Mouse (Mus musculus): ENCODE results near the gene Ccdc134. TPM values are rescaled to one million over a fixed set of nuclear protein-coding genes. Genes with fewer than 3 reads are reported as not detected.
A peak's percentile ranks its signal among the peaks of the same experiment; 100 is the strongest.

The Ccdc134 gene
- polyA plus RNA-seq, 1 experiment: 14.7 TPM

DNA sequence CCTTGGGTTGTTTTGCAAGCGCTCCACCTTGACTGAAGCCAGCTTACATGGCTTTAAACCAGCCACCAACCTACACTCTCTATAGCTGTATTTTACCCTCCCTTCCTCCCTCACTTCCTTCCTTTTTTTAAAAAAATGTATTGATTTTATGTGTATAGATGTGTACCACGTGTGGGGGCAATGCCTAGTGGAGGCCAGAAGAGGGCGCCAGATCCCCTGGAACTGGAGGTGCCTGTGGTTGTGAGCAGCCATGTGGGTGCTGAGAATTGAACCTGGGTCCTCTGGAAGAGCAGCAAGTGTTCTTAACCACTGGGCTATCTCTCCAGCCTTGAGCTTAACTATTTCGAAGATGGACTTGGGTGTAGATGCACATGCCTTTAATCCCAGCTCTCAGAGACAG lies 54.6 kb downstream of the Ccdc134 start:
- H3K4me3 ChIP-seq (ENCODE audit: insufficient read depth, low read length): no peak overlapping the region
- H3K27ac ChIP-seq (ENCODE audit: insufficient read depth, low read depth, low read length): no peak overlapping the region
- TF ChIP-seq POLR2A (IDR thresholded peaks at IDR 0.05; ENCODE audit: borderline replicate concordance, low read depth, low read length) (no peak), CTCF (IDR thresholded peaks at IDR 0.05; ENCODE audit: low read depth, low read length) (peak; percentile 17; the same call in 1 of the 2 replicates)
- H3K4me1 ChIP-seq (ENCODE audit: control insufficient read depth, insufficient read depth, low read length): no peaks in the 10 kb centered on the region

DNA sequence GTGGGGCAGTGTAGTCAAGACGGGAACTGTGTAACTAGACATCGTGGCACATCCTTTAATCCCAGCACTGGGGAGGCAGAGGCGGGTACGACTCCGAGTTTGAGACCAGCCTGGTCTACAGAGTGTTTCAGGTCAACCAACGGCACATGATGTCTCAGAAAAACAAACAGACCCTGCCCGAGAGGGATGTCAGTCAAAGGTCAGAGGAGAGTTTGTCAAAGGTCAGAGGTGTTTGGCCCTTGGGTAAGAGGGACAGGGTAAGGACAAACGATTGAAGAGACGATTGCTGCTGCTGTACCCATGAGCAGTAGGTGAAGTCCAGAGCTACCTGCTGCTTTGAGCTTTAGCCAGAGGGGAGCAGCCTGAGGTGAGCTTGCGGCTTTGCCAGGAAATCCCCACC lies 55.9 kb downstream of the Ccdc134 start:
- H3K27ac ChIP-seq (ENCODE audit: insufficient read depth, low read depth, low read length): no peak overlapping the region
- H3K4me1 ChIP-seq (ENCODE audit: control insufficient read depth, insufficient read depth, low read length): no peaks in the 10 kb centered on the region
- H3K4me3 ChIP-seq (ENCODE audit: insufficient read depth, low read length): no peak overlapping the region
- no peak for TF ChIP-seq CTCF (IDR thresholded peaks at IDR 0.05; ENCODE audit: low read depth, low read length)
- TF ChIP-seq POLR2A (IDR thresholded peaks at IDR 0.05; ENCODE audit: borderline replicate concordance, low read depth, low read length): no peak

DNA sequence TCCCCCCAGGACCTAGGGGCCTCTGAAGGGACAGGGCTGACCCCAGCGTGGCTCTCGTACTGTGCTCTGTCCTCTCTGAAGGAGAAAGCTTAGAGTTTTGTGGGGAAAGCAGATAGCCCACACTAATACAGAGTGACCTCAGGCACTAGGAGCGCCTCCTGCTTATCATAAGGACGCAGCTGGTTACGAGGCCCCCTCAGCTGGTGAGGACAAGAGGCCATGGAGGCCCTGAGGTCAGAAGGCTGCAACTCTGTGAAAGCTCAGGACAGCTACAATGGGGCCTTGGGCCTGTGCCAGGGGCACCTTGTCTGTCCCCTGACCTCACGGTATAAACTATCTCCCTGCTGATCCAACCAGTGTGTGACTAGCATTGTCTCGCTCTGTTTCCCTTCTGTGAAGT lies 56.5 kb downstream of the Ccdc134 start:
- H3K4me1 ChIP-seq (ENCODE audit: control insufficient read depth, insufficient read depth, low read length): no peaks in the 10 kb centered on the region
- no peak overlapping the region for H3K27ac ChIP-seq (ENCODE audit: insufficient read depth, low read depth, low read length)
- TF ChIP-seq CTCF (IDR thresholded peaks at IDR 0.05; ENCODE audit: low read depth, low read length): no peak
- no peak for TF ChIP-seq POLR2A (IDR thresholded peaks at IDR 0.05; ENCODE audit: borderline replicate concordance, low read depth, low read length)
- H3K4me3 ChIP-seq (ENCODE audit: insufficient read depth, low read length): no peak overlapping the region

DNA sequence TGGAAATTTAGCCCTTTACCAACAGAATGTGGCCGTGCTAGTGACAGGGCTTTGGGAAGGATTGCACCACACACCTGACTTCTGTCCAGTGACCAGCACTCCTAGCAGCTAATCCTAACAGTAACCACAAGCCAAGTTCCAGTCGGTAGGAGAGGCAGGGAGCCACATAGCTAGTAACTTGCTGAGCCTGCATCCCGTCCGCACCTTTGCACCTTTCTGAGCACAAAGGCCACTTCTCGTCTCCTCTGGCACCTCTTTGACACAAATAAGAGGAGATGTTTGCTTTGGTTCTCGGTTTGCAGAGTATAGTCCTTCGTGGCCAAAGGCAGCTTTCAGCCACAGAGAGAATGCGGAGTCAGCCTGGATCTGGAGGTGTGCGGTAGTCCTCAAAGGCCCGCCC lies 56.9 kb downstream of the Ccdc134 start:
- Histone ChIP-seq H3K4me3 (ENCODE audit: insufficient read depth, low read length) (no peak overlapping the region), H3K4me1 (ENCODE audit: control insufficient read depth, insufficient read depth, low read length) (no peaks in the 10 kb centered on the region), H3K27ac (ENCODE audit: insufficient read depth, low read depth, low read length) (no peak overlapping the region)
- TF ChIP-seq POLR2A (IDR thresholded peaks at IDR 0.05; ENCODE audit: borderline replicate concordance, low read depth, low read length) (no peak), CTCF (IDR thresholded peaks at IDR 0.05; ENCODE audit: low read depth, low read length) (no peak)

DNA sequence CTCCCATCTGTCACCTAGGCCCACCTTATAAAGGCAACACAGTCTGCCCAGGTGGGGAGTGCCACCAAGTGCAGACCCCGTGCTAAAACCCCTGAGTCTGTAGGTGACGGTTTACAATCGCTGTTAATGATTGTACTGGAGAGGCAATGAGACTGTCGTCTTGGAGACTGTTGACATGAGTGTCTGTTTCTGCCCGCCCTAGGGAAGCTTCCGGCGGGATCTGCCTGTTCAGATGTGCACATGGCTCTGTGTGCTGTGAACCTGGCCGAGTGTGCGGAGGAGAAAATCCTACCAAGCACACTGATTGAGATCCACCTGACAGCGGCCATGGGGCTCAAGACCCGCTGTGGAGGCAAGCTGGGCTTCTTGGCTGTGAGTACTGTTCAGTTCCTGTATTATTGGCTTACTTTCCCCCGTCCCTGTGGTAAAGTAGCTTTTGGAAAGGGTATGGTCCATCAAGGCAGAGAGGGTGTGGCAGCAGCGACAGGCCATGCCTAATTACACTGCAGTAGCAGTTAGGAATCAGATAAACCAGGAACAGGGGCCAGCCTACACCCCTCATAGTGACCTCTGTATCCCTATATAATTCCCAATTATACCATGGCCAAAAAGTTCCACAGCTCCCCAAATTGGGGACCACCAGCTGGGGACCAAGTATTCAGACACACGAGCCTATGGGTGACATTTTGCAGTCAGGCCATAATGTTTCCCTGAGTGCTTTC lies 57.5 kb downstream of the Ccdc134 start:
- TF ChIP-seq CTCF (IDR thresholded peaks at IDR 0.05; ENCODE audit: low read depth, low read length): no peak
- TF ChIP-seq POLR2A (IDR thresholded peaks at IDR 0.05; ENCODE audit: borderline replicate concordance, low read depth, low read length): no peak
- Histone ChIP-seq H3K4me1 (ENCODE audit: control insufficient read depth, insufficient read depth, low read length) (no peaks in the 10 kb centered on the region), H3K4me3 (ENCODE audit: insufficient read depth, low read length) (no peak overlapping the region), H3K27ac (ENCODE audit: insufficient read depth, low read depth, low read length) (no peak overlapping the region)

DNA sequence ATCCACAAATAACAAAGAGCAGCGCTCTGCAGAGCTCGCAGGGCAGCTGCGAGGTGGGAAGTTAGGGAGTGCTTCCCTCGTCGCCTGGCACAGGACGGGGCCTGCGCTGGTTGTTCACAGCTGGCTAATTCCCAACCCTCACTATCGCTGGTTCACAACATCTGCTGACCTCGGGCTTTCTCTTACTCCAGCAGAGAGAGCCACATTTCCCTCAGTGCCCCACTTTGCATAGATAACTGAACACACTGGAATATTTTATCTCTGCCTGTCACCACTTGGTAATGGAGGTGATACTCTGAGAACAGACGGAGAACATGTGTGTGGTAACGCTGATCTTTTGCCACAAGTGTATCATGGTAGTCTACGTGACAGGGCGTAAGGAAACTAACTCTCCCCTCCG lies 58.4 kb downstream of the Ccdc134 start:
- no peak for TF ChIP-seq CTCF (IDR thresholded peaks at IDR 0.05; ENCODE audit: low read depth, low read length)
- no peak for TF ChIP-seq POLR2A (IDR thresholded peaks at IDR 0.05; ENCODE audit: borderline replicate concordance, low read depth, low read length)
- H3K27ac ChIP-seq (ENCODE audit: insufficient read depth, low read depth, low read length): no peak overlapping the region
- H3K4me3 ChIP-seq (ENCODE audit: insufficient read depth, low read length): no peak overlapping the region
- no peaks in the 10 kb centered on the region for H3K4me1 ChIP-seq (ENCODE audit: control insufficient read depth, insufficient read depth, low read length)

DNA sequence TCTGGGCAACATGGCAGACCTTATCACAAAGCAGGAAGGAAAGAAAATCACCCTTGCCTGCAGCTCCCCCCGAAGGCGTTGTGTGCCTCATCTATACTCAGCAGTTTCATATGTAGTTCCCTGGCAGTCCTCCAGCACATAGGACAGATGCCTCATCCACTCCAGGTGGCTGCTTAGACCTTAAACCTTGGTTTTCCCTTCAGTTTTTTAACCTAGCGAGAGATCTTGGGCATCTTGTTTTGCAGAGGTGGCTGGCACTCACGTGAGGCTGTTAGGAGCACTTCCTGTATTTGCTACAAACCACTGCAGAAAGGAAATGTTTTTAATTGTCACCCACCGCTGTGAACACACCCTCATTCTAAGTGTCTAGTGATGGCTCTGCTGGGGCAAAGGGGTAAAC lies 59.2 kb downstream of the Ccdc134 start:
- Histone ChIP-seq H3K4me1 (ENCODE audit: control insufficient read depth, insufficient read depth, low read length) (no peaks in the 10 kb centered on the region), H3K4me3 (ENCODE audit: insufficient read depth, low read length) (no peak overlapping the region), H3K27ac (ENCODE audit: insufficient read depth, low read depth, low read length) (no peak overlapping the region)
- TF ChIP-seq CTCF (IDR thresholded peaks at IDR 0.05; ENCODE audit: low read depth, low read length) (no peak), POLR2A (IDR thresholded peaks at IDR 0.05; ENCODE audit: borderline replicate concordance, low read depth, low read length) (no peak)

DNA sequence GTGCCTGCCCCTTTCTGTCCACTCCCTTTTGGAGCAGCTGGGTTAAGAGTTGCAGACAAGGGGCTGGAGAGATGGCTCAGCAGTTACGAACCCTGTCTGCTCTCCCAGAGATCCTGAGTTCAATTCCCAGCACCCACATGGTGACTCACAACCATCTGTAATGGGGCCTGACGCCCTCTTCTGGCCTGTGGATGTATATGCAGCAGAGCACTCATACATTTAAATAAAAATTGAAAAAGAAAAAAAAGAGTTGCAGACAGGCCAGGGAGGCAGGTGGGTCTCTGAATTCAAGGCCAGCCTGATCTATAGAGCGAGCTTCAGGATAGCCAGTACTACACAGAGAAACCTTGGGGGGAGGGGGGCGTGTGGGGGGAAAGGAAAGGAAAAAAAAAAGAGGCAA lies 59.7 kb downstream of the Ccdc134 start:
- no peak overlapping the region for H3K27ac ChIP-seq (ENCODE audit: insufficient read depth, low read depth, low read length)
- no peaks in the 10 kb centered on the region for H3K4me1 ChIP-seq (ENCODE audit: control insufficient read depth, insufficient read depth, low read length)
- H3K4me3 ChIP-seq (ENCODE audit: insufficient read depth, low read length): no peak overlapping the region
- TF ChIP-seq CTCF (IDR thresholded peaks at IDR 0.05; ENCODE audit: low read depth, low read length): no peak
- no peak for TF ChIP-seq POLR2A (IDR thresholded peaks at IDR 0.05; ENCODE audit: borderline replicate concordance, low read depth, low read length)

DNA sequence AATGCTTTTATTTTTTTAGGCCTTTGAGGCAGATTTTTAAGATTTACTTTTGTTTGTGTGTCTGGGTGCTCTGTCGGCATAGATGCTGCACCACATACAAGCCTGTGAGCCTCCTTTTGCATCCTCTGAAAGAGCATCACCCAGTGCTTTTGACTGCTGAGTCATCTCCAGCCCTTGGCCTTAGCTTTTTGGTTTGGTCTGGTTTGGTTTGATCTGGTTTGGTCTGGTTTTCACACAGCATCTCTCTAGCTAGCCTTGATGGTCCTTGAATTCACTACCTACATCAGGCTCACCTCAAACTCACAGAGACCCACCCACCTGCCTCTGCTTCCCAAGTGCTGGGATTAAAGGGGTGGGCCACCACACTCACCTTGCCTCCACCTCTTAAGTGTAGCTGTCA lies 60.2 kb downstream of the Ccdc134 start:
- H3K27ac ChIP-seq (ENCODE audit: insufficient read depth, low read depth, low read length): no peak overlapping the region
- no peak for TF ChIP-seq CTCF (IDR thresholded peaks at IDR 0.05; ENCODE audit: low read depth, low read length)
- no peak for TF ChIP-seq POLR2A (IDR thresholded peaks at IDR 0.05; ENCODE audit: borderline replicate concordance, low read depth, low read length)
- no peak overlapping the region for H3K4me3 ChIP-seq (ENCODE audit: insufficient read depth, low read length)
- H3K4me1 ChIP-seq (ENCODE audit: control insufficient read depth, insufficient read depth, low read length): no peaks in the 10 kb centered on the region

DNA sequence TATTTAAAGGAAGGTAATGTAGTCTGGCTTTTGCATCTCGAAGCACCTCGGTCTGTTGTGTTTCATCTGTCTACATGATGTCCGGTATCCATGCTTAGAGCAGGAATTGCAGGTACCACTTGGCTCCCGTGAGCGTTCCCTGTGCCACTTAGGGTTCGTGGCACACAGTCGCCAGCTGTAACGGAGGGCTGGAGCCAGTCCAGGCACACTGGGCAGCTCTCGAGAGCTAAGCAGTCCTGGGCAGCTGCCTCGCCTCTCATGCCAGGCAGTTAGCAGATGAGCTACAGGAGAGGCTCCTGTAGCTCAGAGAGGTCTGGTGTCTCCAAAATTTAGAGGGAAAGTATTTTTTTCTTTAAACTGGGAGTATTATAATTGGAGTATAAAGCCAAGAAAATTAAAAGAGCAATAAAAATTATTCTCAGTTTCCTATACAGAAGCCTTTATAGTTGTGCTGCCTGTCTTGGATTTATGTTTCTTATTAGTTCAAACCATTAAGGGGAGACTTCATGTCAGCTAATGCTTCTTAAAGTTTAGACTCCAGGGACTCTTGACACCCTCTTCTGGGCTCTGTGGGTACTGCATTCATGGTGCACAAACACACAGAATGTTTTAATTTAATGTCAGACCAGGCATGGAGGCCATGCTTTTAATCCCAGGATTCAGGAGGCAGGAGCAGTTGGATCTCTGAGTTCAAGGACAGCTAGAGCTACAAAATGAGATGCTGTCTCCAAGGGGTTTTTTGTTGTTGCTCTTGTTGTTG lies 60.9 kb downstream of the Ccdc134 start:
- TF ChIP-seq POLR2A (IDR thresholded peaks at IDR 0.05; ENCODE audit: borderline replicate concordance, low read depth, low read length) (no peak), CTCF (IDR thresholded peaks at IDR 0.05; ENCODE audit: low read depth, low read length) (no peak)
- no peaks in the 10 kb centered on the region for H3K4me1 ChIP-seq (ENCODE audit: control insufficient read depth, insufficient read depth, low read length)
- no peak overlapping the region for H3K4me3 ChIP-seq (ENCODE audit: insufficient read depth, low read length)
- no peak overlapping the region for H3K27ac ChIP-seq (ENCODE audit: insufficient read depth, low read depth, low read length)

Other genes starting within 250 kb of the Ccdc134 start
- gene Polr3h, start 201.7 kb upstream of the Ccdc134 start, polyA plus RNA-seq (2012; ENCODE audit: insufficient read depth, insufficient read length, missing spikeins): 6.0 and 6.8 TPM in 2 replicates
- gene Csdc2, start 191.2 kb upstream of the Ccdc134 start, polyA plus RNA-seq (2012; ENCODE audit: insufficient read depth, insufficient read length, missing spikeins): 0.29 TPM in 1 of 2 replicates, not detected in the other
- 16.7 and 20.7 TPM in 2 replicates for gene Pmm1, start 167.0 kb upstream of the Ccdc134 start, polyA plus RNA-seq (2012; ENCODE audit: insufficient read depth, insufficient read length, missing spikeins)
- gene 1700029P11Rik, start 147.4 kb upstream of the Ccdc134 start, polyA plus RNA-seq (2012; ENCODE audit: insufficient read depth, insufficient read length, missing spikeins): not detected in 2 replicates
- gene Xrcc6, start 140.1 kb upstream of the Ccdc134 start, polyA plus RNA-seq (2012; ENCODE audit: insufficient read depth, insufficient read length, missing spikeins): 20.0 and 21.0 TPM in 2 replicates
- 20.9 and 28.1 TPM in 2 replicates for gene Desi1, start 94.1 kb upstream of the Ccdc134 start, polyA plus RNA-seq (2012; ENCODE audit: insufficient read depth, insufficient read length, missing spikeins)
- 66.2 and 69.9 TPM in 2 replicates for gene Snu13, start 80.3 kb upstream of the Ccdc134 start, polyA plus RNA-seq (2012; ENCODE audit: insufficient read depth, insufficient read length, missing spikeins)
- gene 4930407I10Rik, start 68.8 kb upstream of the Ccdc134 start, polyA plus RNA-seq (2012; ENCODE audit: insufficient read depth, insufficient read length, missing spikeins): not detected in 2 replicates
- gene Mei1, start 57.9 kb upstream of the Ccdc134 start, polyA plus RNA-seq (2012; ENCODE audit: insufficient read depth, insufficient read length, missing spikeins): not detected in 2 replicates
- gene Srebf2, start 19.3 kb downstream of the Ccdc134 start, polyA plus RNA-seq (2012; ENCODE audit: insufficient read depth, insufficient read length, missing spikeins): 53.3 and 63.9 TPM in 2 replicates
- gene Shisa8, start 84.9 kb downstream of the Ccdc134 start, polyA plus RNA-seq (2012; ENCODE audit: insufficient read depth, insufficient read length, missing spikeins): not detected in 2 replicates
- not detected in 2 replicates for gene Tnfrsf13c, start 96.4 kb downstream of the Ccdc134 start, polyA plus RNA-seq (2012; ENCODE audit: insufficient read depth, insufficient read length, missing spikeins)
- 10.2 and 10.7 TPM in 2 replicates for gene Cenpm, start 116.8 kb downstream of the Ccdc134 start, polyA plus RNA-seq (2012; ENCODE audit: insufficient read depth, insufficient read length, missing spikeins)
- gene 1500009C09Rik, start 124.5 kb downstream of the Ccdc134 start, polyA plus RNA-seq (2012; ENCODE audit: insufficient read depth, insufficient read length, missing spikeins): not detected in 2 replicates
- not detected in 2 replicates for gene Sept3, start 147.0 kb downstream of the Ccdc134 start, polyA plus RNA-seq (2012; ENCODE audit: insufficient read depth, insufficient read length, missing spikeins)
- not detected in 2 replicates for gene Wbp2nl, start 171.0 kb downstream of the Ccdc134 start, polyA plus RNA-seq (2012; ENCODE audit: insufficient read depth, insufficient read length, missing spikeins)
- gene Naga, start 211.0 kb downstream of the Ccdc134 start, polyA plus RNA-seq (2012; ENCODE audit: insufficient read depth, insufficient read length, missing spikeins): 168 and 171 TPM in 2 replicates
- gene Pheta2, start 211.0 kb downstream of the Ccdc134 start, polyA plus RNA-seq (2012; ENCODE audit: insufficient read depth, insufficient read length, missing spikeins): 2.5 and 5.3 TPM in 2 replicates
- 206 and 221 TPM in 2 replicates for gene Smdt1, start 211.0 kb downstream of the Ccdc134 start, polyA plus RNA-seq (2012; ENCODE audit: insufficient read depth, insufficient read length, missing spikeins)
- 315 and 361 TPM in 2 replicates for gene Ndufa6, start 226.4 kb downstream of the Ccdc134 start, polyA plus RNA-seq (2012; ENCODE audit: insufficient read depth, insufficient read length, missing spikeins)

All from bone marrow macrophage, adult 2 months (primary cell).